Mouse (Mus musculus): ENCODE data around the gene Itgb6.
A peak's percentile ranks its signal among the peaks of the same experiment; 100 is the strongest.

Itgb6 gene

GRCm38 (mm10) chr2:60722514-60722913 lies at the start of gene Itgb6:
Gene Itgb6 (minus strand): TSS chr2:60722643.
- DNase-seq: peak; percentile 97

DNA sequence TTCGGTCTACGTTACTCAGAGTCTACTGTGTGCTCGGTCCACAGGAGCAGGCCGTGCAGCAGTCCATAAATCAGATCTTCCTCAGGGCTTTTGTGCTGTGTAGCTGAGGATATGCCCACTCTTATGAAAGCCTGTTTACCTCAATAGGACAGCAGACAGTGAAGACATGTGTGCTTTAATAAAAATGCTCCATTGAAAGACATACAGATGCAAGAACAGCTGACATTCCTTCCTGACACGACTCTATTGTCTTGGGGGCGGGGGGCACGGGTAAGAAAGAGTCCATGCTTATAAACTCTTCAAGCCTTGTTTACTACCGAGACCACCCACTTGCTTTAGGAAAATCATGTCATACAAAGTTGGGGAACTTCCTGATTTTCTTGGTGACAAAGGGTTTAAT lies 44.0 kb upstream of the Itgb6 start:
- no peak for DNase-seq

GRCm38 (mm10) chr2:60756218-60756617 lies 33.8 kb upstream of the Itgb6 start:
- DNase-seq: peak; percentile 43

DNA sequence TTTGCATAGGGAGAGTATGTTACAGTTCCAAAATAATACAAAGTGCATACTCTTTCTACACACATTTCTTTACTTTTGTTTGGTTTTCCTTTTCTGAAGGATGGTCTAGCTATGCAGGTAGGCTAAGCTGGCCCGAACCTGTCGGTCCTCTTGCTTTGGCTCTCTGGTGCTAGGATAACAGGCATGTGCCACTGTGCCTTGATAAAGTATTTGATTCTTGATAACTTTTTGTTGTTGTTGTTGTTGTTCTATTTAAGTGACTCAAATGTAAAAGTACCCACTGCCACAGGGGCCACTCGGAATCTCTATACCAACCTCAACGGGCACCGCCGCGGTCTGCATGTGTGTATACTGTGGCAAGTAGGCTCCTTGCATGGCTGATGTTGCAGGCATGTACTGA lies 32.7 kb upstream of the Itgb6 start:
- DNase-seq: peak; percentile 46

DNA sequence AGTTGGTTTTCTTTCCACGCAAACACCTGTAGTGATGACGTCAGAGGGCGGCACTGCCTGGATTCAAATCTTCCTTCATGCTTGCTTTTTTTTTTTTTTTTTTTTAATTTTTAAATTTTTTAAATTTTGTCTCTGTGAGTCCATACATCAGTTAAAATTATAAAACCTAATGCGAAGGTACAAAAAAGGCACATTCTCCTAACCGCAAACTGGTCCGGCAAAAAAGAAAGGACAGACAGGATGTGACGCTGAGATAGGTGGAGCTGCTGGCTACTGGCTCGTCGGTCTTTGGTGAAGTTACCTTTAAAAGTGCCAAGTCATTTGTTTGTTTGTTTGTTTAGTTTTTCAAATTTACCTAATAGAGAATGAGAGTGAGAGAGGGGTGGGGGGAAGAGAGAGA lies 28.8 kb upstream of the Itgb6 start:
- peak; percentile 30 for DNase-seq

GRCm38 (mm10) chr2:60750591-60750990 lies 28.1 kb upstream of the Itgb6 start:
- DNase-seq: no peak

GRCm38 (mm10) chr2:60748585-60748984 lies 26.1 kb upstream of the Itgb6 start:
- DNase-seq: no peak

DNA sequence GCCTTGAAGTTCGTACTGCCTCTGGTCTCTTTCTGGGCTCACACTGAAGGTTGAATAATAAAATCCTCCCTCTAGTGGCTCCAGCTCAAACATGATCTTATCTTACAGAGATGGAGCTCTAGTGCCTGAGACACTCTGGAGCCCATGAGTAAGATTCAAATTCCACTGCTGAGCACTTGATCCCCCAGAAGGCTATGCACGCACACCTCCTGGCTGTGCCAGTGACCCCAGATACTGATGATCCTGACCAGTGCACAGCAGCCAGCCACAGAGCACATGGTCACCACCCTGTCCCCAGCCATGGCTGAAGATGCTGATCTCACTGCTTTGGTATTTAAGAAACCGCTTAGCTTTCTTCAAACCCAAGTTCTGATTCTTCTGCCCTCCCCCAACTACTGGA lies 25.1 kb upstream of the Itgb6 start:
- DNase-seq: peak; percentile 96

- no peak for DNase-seq
Measured at GRCm38 (mm10) chr2:60744674-60745073, 22.2 kb upstream of the Itgb6 start.

GRCm38 (mm10) chr2:60739389-60740137 lies 17.1 kb upstream of the Itgb6 start:
- DNase-seq: peak; percentile 87

DNA sequence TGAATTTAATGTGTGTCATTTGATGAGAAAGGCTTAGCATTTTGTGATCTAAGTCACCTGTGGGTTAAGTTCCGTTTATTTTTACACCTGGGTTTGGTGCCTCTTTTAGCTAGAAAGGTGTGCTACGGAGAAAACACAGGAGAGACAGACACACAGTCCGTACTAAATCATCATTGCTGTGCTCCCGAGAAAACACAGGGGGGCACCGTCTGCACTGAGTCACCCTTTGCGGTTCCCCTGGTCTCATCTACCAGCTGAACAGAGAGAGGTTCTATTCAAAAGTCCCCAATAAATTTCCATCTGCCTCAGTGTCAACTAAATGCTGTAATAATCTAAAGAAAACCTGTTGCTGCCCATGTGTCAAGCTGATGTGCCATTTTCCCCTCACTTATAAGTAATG lies 8.5 kb upstream of the Itgb6 start:
- DNase-seq: peak; percentile 41

GRCm38 (mm10) chr2:60730024-60730423 lies 7.6 kb upstream of the Itgb6 start:
- peak; percentile 95 for DNase-seq

GRCm38 (mm10) chr2:60728902-60729585 lies 6.6 kb upstream of the Itgb6 start:
- DNase-seq: peak; percentile 66

DNA sequence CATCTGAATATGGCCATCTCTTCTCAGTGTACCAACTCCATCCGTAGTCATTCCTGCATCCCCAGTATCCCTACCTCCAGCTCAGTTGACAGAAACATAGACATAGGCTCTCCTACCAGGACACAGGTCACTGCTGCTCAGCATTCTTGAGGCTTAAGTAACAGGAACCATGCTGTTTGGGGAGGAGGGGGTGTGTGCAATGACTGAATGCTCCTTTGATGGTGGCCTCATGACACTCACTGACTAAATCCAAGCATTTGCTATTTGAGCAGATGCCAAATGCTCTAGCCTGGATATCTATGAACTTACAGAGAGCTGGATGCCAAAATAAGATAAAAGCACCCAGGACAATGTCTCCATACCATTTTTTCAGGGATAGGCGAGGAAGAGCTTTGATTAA lies 2.2 kb upstream of the Itgb6 start:
- DNase-seq: peak; percentile 64

- peak; percentile 85 for DNase-seq
Measured at GRCm38 (mm10) chr2:60722967-60723366, 524 bp upstream of the Itgb6 start.

DNA sequence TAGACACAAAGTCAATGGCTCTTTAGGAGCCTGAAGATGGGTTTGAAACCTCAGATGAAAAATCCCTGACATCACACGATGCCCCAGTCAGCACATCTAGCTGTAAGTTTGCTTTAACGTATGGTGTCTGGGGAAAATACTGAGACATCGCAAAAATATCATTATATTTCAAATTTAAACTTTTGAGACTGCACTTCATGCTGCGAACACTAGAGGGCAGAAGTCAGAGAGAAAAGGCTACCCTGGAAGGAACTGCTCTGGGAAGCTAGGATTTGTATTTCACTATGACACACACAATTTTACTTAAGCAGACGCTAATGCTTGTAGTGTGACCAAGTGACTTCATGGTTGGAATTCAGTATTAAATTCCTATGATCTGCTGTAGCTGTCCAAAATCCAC lies 1.5 kb downstream of the Itgb6 start:
- peak; percentile 67 for DNase-seq

GRCm38 (mm10) chr2:60720205-60720604 lies 2.2 kb downstream of the Itgb6 start:
- DNase-seq: peak; percentile 98

DNA sequence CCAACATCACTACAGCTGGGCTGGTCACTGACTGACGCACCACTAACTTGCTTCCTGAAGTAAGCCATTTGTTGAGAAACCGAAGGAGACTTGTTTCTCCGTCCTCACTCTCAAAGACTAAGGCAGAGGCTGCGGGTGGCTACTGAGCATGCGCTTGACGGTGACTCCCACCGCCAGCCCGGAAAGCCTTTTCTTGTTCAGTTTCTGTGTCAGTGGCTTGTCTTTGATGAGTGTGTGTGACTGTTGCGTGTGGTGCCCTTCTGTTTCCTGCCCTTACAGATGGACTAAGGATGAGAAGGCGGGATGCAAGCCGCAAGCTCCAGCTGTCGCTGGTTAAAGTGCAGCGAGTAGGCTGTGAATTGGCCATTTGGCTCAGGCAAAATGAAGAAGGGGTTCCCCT lies 5.1 kb downstream of the Itgb6 start:
- DNase-seq: peak; percentile 89

- DNase-seq: no peak
Measured at GRCm38 (mm10) chr2:60716549-60716948, 5.9 kb downstream of the Itgb6 start.

- peak; percentile 87 for DNase-seq
Measured at GRCm38 (mm10) chr2:60715771-60716170, 6.7 kb downstream of the Itgb6 start.

- peak; percentile 78 for DNase-seq
Measured at GRCm38 (mm10) chr2:60714971-60715502, 7.4 kb downstream of the Itgb6 start.

DNA sequence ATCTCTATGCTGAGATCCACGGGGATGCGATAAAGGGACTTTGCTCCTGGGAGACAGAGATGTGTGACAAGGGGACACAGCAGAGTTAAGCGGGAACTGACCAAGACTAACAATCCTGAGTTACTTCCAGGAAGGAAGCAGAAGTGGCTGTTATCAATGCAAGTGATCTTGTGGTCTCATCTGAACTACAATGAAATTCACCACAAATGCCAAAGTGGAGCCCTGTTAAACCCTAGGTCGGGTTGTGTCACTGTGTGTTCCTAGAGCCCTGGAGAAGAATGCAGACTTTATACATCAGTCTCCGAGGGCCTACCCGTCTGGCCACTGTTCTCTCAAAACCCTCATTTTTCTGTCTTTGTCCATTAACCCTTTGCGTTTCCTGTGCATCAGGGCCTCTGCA lies 8.0 kb downstream of the Itgb6 start:
- no peak for DNase-seq

- DNase-seq: peak; percentile 86
Measured at GRCm38 (mm10) chr2:60713857-60714256, 8.6 kb downstream of the Itgb6 start.

DNA sequence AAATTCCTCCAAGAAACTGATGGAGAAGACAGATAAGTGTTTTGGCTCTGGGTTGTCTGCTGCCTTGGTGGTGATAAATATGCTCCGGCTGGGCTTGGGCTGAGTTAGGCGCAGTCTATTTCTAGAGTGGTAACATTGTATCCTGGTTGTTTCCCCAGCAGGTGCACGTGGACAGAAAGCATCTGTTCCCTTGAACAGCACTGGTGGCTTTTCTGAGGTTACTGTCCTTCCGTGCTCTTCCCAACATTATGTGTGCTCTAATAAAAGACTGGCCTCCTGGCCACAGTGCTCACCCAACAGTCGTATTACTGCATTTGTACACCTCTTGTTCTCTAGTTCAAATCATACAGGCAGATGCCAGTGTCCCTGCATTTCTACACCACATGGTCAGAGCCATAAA lies 9.6 kb downstream of the Itgb6 start:
- peak; percentile 93 for DNase-seq
